Mouse (Mus musculus): ENCODE data around the gene Cep97. TPM values are rescaled to one million over a fixed set of nuclear protein-coding genes. Genes with fewer than 3 reads are reported as not detected.
A peak's percentile ranks its signal among the peaks of the same experiment; 100 is the strongest.

Cep97 gene
- polyA plus RNA-seq, 1 experiment from 2014 or later = 19.6 TPM

DNA sequence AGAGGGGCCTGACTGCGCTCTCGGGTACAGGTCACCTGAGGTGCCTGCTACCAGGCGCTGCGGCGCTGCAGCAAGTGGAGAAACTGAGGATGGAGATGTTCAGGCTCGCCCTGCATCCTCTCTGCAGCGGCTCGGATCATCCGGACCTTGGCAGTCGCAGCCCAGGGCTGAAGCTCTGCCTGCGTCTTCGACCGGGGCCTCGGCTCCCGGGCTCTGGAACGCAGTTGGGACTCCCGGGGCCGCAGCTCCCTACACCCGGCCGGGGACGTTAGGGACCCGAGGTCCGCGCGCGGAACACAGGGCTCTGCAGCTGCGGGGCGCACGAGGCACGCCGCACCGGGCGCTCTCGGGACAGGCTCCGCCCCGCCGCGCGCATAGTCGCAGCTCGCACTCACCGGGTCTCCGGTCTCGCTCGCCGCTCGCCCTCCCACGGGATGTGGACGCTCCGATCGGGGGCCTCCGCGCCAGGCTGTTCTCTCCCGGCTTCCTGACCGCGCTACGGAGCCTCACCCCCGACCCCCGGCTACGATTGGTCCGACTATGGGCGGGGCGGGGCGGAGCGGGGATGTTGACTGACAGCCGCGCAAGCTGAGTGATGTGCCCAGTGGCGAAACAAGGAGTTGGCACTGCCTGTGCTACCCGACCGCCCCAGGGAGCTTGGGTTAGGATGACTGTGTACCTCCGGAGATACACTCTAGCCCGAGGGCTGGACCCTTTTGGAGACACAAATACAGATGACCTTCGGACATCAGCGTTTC is 39.6 kb downstream of the Cep97 start, which contains the start of gene Nxpe3:
Gene Nxpe3 (minus strand): TSS at position 393 of the 758 bp plus-strand sequence.
- under 1% methylated on average over 64 of the region's 74 CpGs for WGBS
- no peaks in the 10 kb centered on the region for H3K27me3 ChIP-seq (ENCODE audit: control insufficient read depth, insufficient read depth, low read length)
- no peaks in the 10 kb centered on the region for H3K36me3 ChIP-seq (ENCODE audit: control insufficient read depth, insufficient read depth, low read length)
- peak; percentile 89 for DNase-seq (ENCODE audit: low spot score)
- ATAC-seq (ENCODE audit: insufficient read depth, low FRiP score, low TSS enrichment) = peak; percentile 96
- H3K4me2 ChIP-seq (ENCODE audit: low read depth) = peak within 1 kb of the TSS; percentile 79
- H3K4me1 ChIP-seq (ENCODE audit: control insufficient read depth, insufficient read depth, low read length) = peaks cover 4% of the 10 kb centered on the region; the same call in 1 of the 2 replicates
- H3K9ac ChIP-seq (ENCODE audit: low read length) = peak within 1 kb of the TSS; percentile 74
- no peaks in the 10 kb centered on the region for H3K9me3 ChIP-seq (ENCODE audit: control insufficient read depth, low read length)
- peak within 1 kb of the TSS; percentile 71 for H3K4me3 ChIP-seq (ENCODE audit: low read depth, low read length)
- H3K27ac ChIP-seq (ENCODE audit: low read depth, low read length) = 0 out of 2 replicates have a peak within 1 kb of the TSS, but pooled peaks have one; percentile 53

DNA sequence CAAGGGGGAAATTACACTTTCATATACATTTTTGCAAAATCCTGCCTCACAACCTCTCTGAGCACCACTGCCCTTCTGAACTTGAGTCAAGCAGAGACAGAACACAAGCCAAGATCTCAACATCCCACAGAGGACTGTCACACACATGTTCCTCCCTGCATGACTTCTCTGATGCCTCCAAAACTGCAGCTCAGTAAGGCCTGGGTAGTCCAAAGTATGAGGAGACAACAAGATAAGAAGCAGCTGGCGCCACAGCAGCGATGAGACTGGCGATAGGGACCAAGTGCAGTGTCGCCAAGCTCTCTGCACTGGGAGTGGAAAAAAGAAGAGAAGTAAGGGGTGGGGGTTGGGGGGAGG is 40.1 kb downstream of the Cep97 start:
- H3K9ac ChIP-seq (ENCODE audit: low read length) = peak overlapping the region; percentile 74
- H3K36me3 ChIP-seq (ENCODE audit: control insufficient read depth, insufficient read depth, low read length) = no peaks in the 10 kb centered on the region
- H3K27ac ChIP-seq (ENCODE audit: low read depth, low read length) = no peak overlapping the region
- 3% methylated on average over 4 of the region's 4 CpGs for WGBS
- peak overlapping the region; percentile 71 for H3K4me3 ChIP-seq (ENCODE audit: low read depth, low read length)
- no peak for DNase-seq (ENCODE audit: low spot score)
- no peak for ATAC-seq (ENCODE audit: insufficient read depth, low FRiP score, low TSS enrichment)
- no peaks in the 10 kb centered on the region for H3K27me3 ChIP-seq (ENCODE audit: control insufficient read depth, insufficient read depth, low read length)
- H3K4me2 ChIP-seq (ENCODE audit: low read depth) = peak overlapping the region; percentile 79
- no peaks in the 10 kb centered on the region for H3K9me3 ChIP-seq (ENCODE audit: control insufficient read depth, low read length)
- peaks cover 4% of the 10 kb centered on the region; the same call in 1 of the 2 replicates for H3K4me1 ChIP-seq (ENCODE audit: control insufficient read depth, insufficient read depth, low read length)

DNA sequence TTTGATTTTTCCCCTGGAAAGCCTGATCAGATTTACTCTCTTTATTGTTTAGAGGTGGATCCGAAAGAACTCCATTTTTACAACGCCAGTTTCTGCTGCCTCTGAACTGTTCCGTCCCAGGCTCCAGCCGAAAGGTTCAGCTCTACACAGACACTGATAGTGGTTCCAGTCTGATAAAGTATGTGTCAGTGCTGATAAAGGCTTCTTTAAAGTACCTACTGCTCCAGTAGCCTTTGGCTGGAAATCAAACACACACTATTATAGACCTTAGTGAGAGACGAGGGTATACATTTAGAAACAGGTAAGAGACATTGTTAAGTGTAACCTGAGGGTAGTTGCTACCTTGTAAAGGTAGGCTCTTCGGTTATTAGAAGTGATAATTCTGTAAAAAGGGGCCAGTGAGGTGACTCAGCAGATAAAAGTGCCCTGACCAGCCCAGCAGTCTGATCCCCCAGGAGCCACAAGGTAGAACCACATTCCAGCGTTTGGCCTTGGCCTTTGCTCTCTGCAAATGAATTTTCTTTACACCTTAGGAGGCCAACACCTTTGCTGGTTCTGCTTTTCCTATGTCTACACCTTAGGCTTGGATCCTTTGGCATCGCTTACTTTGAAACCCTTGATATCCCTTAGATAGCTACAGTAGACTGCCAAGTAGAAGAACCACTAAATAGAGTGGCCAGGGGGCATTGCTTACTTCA is 41.1 kb downstream of the Cep97 start:
- no peak overlapping the region for H3K4me2 ChIP-seq (ENCODE audit: low read depth)
- H3K36me3 ChIP-seq (ENCODE audit: control insufficient read depth, insufficient read depth, low read length) = no peaks in the 10 kb centered on the region
- no peaks in the 10 kb centered on the region for H3K27me3 ChIP-seq (ENCODE audit: control insufficient read depth, insufficient read depth, low read length)
- no peak for ATAC-seq (ENCODE audit: insufficient read depth, low FRiP score, low TSS enrichment)
- H3K4me3 ChIP-seq (ENCODE audit: low read depth, low read length) = no peak overlapping the region
- H3K4me1 ChIP-seq (ENCODE audit: control insufficient read depth, insufficient read depth, low read length) = peaks cover 4% of the 10 kb centered on the region; the same call in 1 of the 2 replicates
- DNase-seq (ENCODE audit: low spot score) = no peak
- H3K9ac ChIP-seq (ENCODE audit: low read length) = no peak overlapping the region
- no peaks in the 10 kb centered on the region for H3K9me3 ChIP-seq (ENCODE audit: control insufficient read depth, low read length)
- WGBS = 90% methylated on average over 8 of the region's 8 CpGs
- H3K27ac ChIP-seq (ENCODE audit: low read depth, low read length) = no peak overlapping the region

DNA sequence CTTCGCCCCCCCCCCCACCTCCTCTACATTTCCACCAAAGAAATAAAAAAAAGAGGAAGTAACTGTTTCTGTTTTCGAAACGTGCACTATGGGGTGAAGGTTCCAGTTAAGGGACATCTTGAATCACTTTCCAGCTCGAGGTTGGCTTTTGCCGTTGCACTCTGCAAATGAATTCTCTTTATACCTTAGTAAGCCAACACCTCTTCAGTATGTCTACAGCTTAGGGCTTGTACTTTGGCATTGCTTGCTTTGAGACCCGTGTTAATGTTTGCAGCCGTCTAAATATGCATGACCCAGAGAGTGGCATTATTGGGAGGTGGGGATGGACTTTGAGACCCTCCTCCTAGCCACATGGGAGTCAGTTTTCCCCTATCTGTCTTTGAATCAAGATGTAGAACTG is 42.2 kb downstream of the Cep97 start:
- Histone ChIP-seq H3K4me1 (ENCODE audit: control insufficient read depth, insufficient read depth, low read length) (peaks cover 4% of the 10 kb centered on the region; the same call in 1 of the 2 replicates), H3K4me2 (ENCODE audit: low read depth) (no peak overlapping the region), H3K9ac (ENCODE audit: low read length) (no peak overlapping the region), H3K27ac (ENCODE audit: low read depth, low read length) (no peak overlapping the region), H3K27me3 (ENCODE audit: control insufficient read depth, insufficient read depth, low read length) (no peaks in the 10 kb centered on the region), H3K36me3 (ENCODE audit: control insufficient read depth, insufficient read depth, low read length) (no peaks in the 10 kb centered on the region), H3K9me3 (ENCODE audit: control insufficient read depth, low read length) (no peaks in the 10 kb centered on the region), H3K4me3 (ENCODE audit: low read depth, low read length) (no peak overlapping the region)
- DNase-seq (ENCODE audit: low spot score) (no peak), ATAC-seq (ENCODE audit: insufficient read depth, low FRiP score, low TSS enrichment) (no peak)
- WGBS = 79% methylated on average over 6 of the region's 7 CpGs

DNA sequence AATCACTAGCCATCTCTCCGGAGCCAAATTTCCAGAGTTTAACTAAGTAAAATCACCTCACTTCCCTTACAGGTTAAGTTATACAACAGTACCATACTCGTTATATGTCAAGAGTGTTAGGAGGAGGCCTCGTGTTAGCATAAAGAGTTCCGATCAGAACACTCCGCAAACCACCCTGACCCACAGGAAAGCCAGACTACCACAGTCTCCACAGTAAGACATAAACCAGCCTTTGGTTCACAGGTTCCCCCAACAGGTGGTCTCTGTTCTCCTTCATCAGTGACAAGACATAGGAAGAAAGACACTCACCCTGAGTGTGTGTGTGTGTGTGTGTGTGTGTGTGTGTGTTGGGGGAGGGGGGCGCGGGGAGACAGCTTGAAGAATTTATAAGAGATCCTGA is 43.3 kb downstream of the Cep97 start:
- DNase-seq (ENCODE audit: low spot score) (no peak), ATAC-seq (ENCODE audit: insufficient read depth, low FRiP score, low TSS enrichment) (no peak)
- H3K36me3 ChIP-seq (ENCODE audit: control insufficient read depth, insufficient read depth, low read length) = no peaks in the 10 kb centered on the region
- H3K9me3 ChIP-seq (ENCODE audit: control insufficient read depth, low read length) = no peaks in the 10 kb centered on the region
- no peak overlapping the region for H3K27ac ChIP-seq (ENCODE audit: low read depth, low read length)
- no peak overlapping the region for H3K4me3 ChIP-seq (ENCODE audit: low read depth, low read length)
- H3K27me3 ChIP-seq (ENCODE audit: control insufficient read depth, insufficient read depth, low read length) = no peaks in the 10 kb centered on the region
- H3K4me1 ChIP-seq (ENCODE audit: control insufficient read depth, insufficient read depth, low read length) = peaks cover 4% of the 10 kb centered on the region; the same call in 1 of the 2 replicates
- H3K9ac ChIP-seq (ENCODE audit: low read length) = no peak overlapping the region
- no peak overlapping the region for H3K4me2 ChIP-seq (ENCODE audit: low read depth)
- WGBS = 96% methylated on average over 7 of the region's 7 CpGs

DNA sequence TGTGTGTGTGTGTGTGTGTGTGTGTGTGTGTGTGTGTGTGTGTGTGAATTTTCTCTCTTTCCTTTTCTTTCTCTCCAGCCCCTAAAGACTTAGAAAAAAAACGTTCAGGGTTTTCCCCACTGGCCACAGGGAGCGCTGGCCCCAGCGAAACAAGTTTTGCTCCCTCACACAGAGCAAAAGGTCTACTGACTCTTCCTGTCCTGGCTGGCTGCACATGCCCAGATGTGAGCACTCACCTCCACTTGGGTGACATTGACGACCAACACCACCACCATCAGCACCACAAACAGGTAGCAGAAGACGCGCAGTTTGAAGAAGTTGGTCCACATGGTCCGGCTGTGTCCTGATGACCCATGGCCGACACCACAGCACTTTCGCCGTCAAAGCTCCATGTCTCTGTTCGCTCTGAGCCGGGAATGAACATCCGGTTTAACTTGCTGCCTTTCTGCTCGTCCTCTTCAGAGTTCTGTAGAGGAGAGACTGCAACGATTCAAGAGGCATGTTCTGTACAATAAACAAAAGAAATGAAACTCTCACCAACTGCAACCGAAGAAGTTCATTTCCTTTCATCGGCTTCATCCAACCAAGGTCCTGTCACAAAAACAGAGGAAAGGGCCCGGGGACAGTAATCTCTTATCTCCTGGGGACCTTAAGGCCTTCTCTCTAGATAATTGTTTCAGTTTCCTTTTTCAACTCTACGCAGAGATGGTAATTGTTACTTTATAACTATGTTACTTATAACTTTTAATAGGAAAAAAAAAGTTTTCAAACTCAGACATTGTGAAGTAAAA is 44.1 kb downstream of the Cep97 start:
- H3K36me3 ChIP-seq (ENCODE audit: control insufficient read depth, insufficient read depth, low read length) = no peaks in the 10 kb centered on the region
- H3K4me2 ChIP-seq (ENCODE audit: low read depth) = no peak overlapping the region
- H3K4me1 ChIP-seq (ENCODE audit: control insufficient read depth, insufficient read depth, low read length) = peaks cover 4% of the 10 kb centered on the region; the same call in 1 of the 2 replicates
- WGBS = 91% methylated on average over 19 of the region's 19 CpGs
- H3K4me3 ChIP-seq (ENCODE audit: low read depth, low read length) = no peak overlapping the region
- H3K9me3 ChIP-seq (ENCODE audit: control insufficient read depth, low read length) = no peaks in the 10 kb centered on the region
- H3K27me3 ChIP-seq (ENCODE audit: control insufficient read depth, insufficient read depth, low read length) = no peaks in the 10 kb centered on the region
- ATAC-seq (ENCODE audit: insufficient read depth, low FRiP score, low TSS enrichment) = no peak
- H3K9ac ChIP-seq (ENCODE audit: low read length) = no peak overlapping the region
- no peak for DNase-seq (ENCODE audit: low spot score)
- H3K27ac ChIP-seq (ENCODE audit: low read depth, low read length) = no peak overlapping the region

DNA sequence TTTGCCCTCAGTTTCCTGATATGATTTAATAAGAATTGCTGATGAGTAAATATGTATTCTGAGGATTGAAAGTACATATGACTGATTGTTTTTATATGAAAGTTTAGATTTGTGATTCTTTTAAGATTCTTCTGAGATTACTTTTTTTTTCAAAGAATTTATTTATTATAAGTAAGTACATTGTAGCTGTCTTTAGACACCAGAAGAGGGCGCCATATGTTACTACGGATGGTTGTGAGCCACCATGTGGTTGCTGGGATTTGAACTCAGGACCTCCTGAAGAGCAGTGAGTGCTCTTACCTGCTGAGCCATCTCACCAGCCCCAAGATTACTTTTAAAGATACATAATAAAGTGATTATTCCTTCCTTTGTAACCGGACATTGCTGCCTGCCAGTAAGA is 45.2 kb downstream of the Cep97 start:
- 89% methylated on average over 3 of the region's 3 CpGs for WGBS
- peaks cover 4% of the 10 kb centered on the region; the same call in 1 of the 2 replicates for H3K4me1 ChIP-seq (ENCODE audit: control insufficient read depth, insufficient read depth, low read length)
- DNase-seq (ENCODE audit: low spot score) (no peak), ATAC-seq (ENCODE audit: insufficient read depth, low FRiP score, low TSS enrichment) (no peak)
- no peak overlapping the region for H3K4me3 ChIP-seq (ENCODE audit: low read depth, low read length)
- H3K9me3 ChIP-seq (ENCODE audit: control insufficient read depth, low read length) = no peaks in the 10 kb centered on the region
- no peak overlapping the region for H3K27ac ChIP-seq (ENCODE audit: low read depth, low read length)
- no peaks in the 10 kb centered on the region for H3K27me3 ChIP-seq (ENCODE audit: control insufficient read depth, insufficient read depth, low read length)
- H3K9ac ChIP-seq (ENCODE audit: low read length) = no peak overlapping the region
- H3K36me3 ChIP-seq (ENCODE audit: control insufficient read depth, insufficient read depth, low read length) = no peaks in the 10 kb centered on the region
- H3K4me2 ChIP-seq (ENCODE audit: low read depth) = no peak overlapping the region

DNA sequence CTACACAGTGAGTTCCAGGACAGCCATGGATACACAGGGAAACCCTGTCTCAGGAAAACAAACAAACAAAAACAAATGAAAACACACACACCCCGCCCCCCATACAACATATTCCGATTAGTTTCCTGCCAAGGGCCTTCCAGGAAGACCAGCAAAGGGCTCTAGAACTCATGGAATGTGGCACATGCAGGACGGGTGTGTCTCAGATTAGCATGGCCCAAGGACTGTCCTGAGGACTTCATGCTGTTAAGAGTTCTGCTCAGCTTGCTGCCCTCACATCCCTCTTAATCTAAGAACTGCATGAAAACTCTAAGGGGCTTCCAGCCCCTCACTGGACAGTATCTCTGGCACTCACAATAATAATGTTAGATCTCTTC is 46.1 kb downstream of the Cep97 start:
- DNase-seq (ENCODE audit: low spot score) (no peak), ATAC-seq (ENCODE audit: insufficient read depth, low FRiP score, low TSS enrichment) (no peak)
- H3K9ac ChIP-seq (ENCODE audit: low read length) = no peak overlapping the region
- no peak overlapping the region for H3K27ac ChIP-seq (ENCODE audit: low read depth, low read length)
- no peaks in the 10 kb centered on the region for H3K9me3 ChIP-seq (ENCODE audit: control insufficient read depth, low read length)
- H3K4me1 ChIP-seq (ENCODE audit: control insufficient read depth, insufficient read depth, low read length) = no peaks in the 10 kb centered on the region
- H3K36me3 ChIP-seq (ENCODE audit: control insufficient read depth, insufficient read depth, low read length) = no peaks in the 10 kb centered on the region
- H3K4me2 ChIP-seq (ENCODE audit: low read depth) = no peak overlapping the region
- WGBS = 88% methylated on average over 3 of the region's 3 CpGs
- no peaks in the 10 kb centered on the region for H3K27me3 ChIP-seq (ENCODE audit: control insufficient read depth, insufficient read depth, low read length)
- no peak overlapping the region for H3K4me3 ChIP-seq (ENCODE audit: low read depth, low read length)

Measured in neural tube, embryonic 11.5 days (tissue).